Mouse (Mus musculus): ENCODE results near the gene Fezf2. TPM values are rescaled to one million over a fixed set of nuclear protein-coding genes. Genes with fewer than 3 reads are reported as not detected.

Fezf2 gene
- polyA plus RNA-seq, 1 experiment from 2014 or later = not detected

GRCm38 (mm10) chr14:12344061-12344745 lies 3.8 kb downstream of the Fezf2 start:
- ATAC-seq (ENCODE audit: low read depth) = no peak
- Histone ChIP-seq H3K4me1 (ENCODE audit: control insufficient read depth, insufficient read depth, low read length) (0 out of 2 replicates have a peak, but pooled peaks cover 10% of the 10 kb centered on the region), H3K9ac (replicated peaks; ENCODE audit: low read depth, low read length) (no peak overlapping the region), H3K9me3 (ENCODE audit: control insufficient read depth, low read length) (no peaks in the 10 kb centered on the region), H3K4me2 (ENCODE audit: low read depth, low read length) (no peak overlapping the region), H3K27me3 (ENCODE audit: control insufficient read depth, insufficient read depth, low read length) (peaks cover 86% of the 10 kb centered on the region), H3K36me3 (ENCODE audit: control insufficient read depth, insufficient read depth, low read length) (no peaks in the 10 kb centered on the region), H3K27ac (ENCODE audit: low read depth, low read length) (no peak overlapping the region), H3K4me3 (ENCODE audit: low read depth, low read length) (no peak overlapping the region)
- WGBS = 3% methylated on average over 24 of the region's 24 CpGs

GRCm38 (mm10) chr14:12343451-12343941 lies 4.5 kb downstream of the Fezf2 start:
- H3K4me2 ChIP-seq (ENCODE audit: low read depth, low read length) = no peak overlapping the region
- no peak for ATAC-seq (ENCODE audit: low read depth)
- no peak overlapping the region for H3K4me3 ChIP-seq (ENCODE audit: low read depth, low read length)
- 1% methylated on average over 20 of the region's 20 CpGs for WGBS
- peaks cover 81% of the 10 kb centered on the region for H3K27me3 ChIP-seq (ENCODE audit: control insufficient read depth, insufficient read depth, low read length)
- H3K36me3 ChIP-seq (ENCODE audit: control insufficient read depth, insufficient read depth, low read length) = no peaks in the 10 kb centered on the region
- H3K27ac ChIP-seq (ENCODE audit: low read depth, low read length) = no peak overlapping the region
- H3K9ac ChIP-seq (replicated peaks; ENCODE audit: low read depth, low read length) = no peak overlapping the region
- no peaks in the 10 kb centered on the region for H3K9me3 ChIP-seq (ENCODE audit: control insufficient read depth, low read length)
- 0 out of 2 replicates have a peak, but pooled peaks cover 10% of the 10 kb centered on the region for H3K4me1 ChIP-seq (ENCODE audit: control insufficient read depth, insufficient read depth, low read length)

GRCm38 (mm10) chr14:12342458-12343131 lies 5.4 kb downstream of the Fezf2 start:
- 0 out of 2 replicates have a peak, but pooled peaks cover 10% of the 10 kb centered on the region for H3K4me1 ChIP-seq (ENCODE audit: control insufficient read depth, insufficient read depth, low read length)
- H3K4me2 ChIP-seq (ENCODE audit: low read depth, low read length) = no peak overlapping the region
- no peak overlapping the region for H3K4me3 ChIP-seq (ENCODE audit: low read depth, low read length)
- H3K36me3 ChIP-seq (ENCODE audit: control insufficient read depth, insufficient read depth, low read length) = no peaks in the 10 kb centered on the region
- H3K27ac ChIP-seq (ENCODE audit: low read depth, low read length) = no peak overlapping the region
- no peaks in the 10 kb centered on the region for H3K9me3 ChIP-seq (ENCODE audit: control insufficient read depth, low read length)
- H3K9ac ChIP-seq (replicated peaks; ENCODE audit: low read depth, low read length) = no peak overlapping the region
- peaks cover 76% of the 10 kb centered on the region for H3K27me3 ChIP-seq (ENCODE audit: control insufficient read depth, insufficient read depth, low read length)
- ATAC-seq (ENCODE audit: low read depth) = no peak
- 3% methylated on average over 23 of the region's 23 CpGs for WGBS

GRCm38 (mm10) chr14:12341789-12342457 lies 6.1 kb downstream of the Fezf2 start:
- no peaks in the 10 kb centered on the region for H3K36me3 ChIP-seq (ENCODE audit: control insufficient read depth, insufficient read depth, low read length)
- H3K9ac ChIP-seq (replicated peaks; ENCODE audit: low read depth, low read length) = no peak overlapping the region
- H3K27ac ChIP-seq (ENCODE audit: low read depth, low read length) = no peak overlapping the region
- H3K4me1 ChIP-seq (ENCODE audit: control insufficient read depth, insufficient read depth, low read length) = 0 out of 2 replicates have a peak, but pooled peaks cover 10% of the 10 kb centered on the region
- H3K4me2 ChIP-seq (ENCODE audit: low read depth, low read length) = no peak overlapping the region
- no peak overlapping the region for H3K4me3 ChIP-seq (ENCODE audit: low read depth, low read length)
- no peak for ATAC-seq (ENCODE audit: low read depth)
- 4% methylated on average over 24 of the region's 24 CpGs for WGBS
- H3K27me3 ChIP-seq (ENCODE audit: control insufficient read depth, insufficient read depth, low read length) = peaks cover 76% of the 10 kb centered on the region
- no peaks in the 10 kb centered on the region for H3K9me3 ChIP-seq (ENCODE audit: control insufficient read depth, low read length)

GRCm38 (mm10) chr14:12341075-12341788 lies 6.8 kb downstream of the Fezf2 start:
- no peak overlapping the region for H3K4me2 ChIP-seq (ENCODE audit: low read depth, low read length)
- no peak for ATAC-seq (ENCODE audit: low read depth)

GRCm38 (mm10) chr14:12340238-12341074 lies 7.5 kb downstream of the Fezf2 start:
- WGBS = 1% methylated on average over 19 of the region's 19 CpGs
- H3K27me3 ChIP-seq (ENCODE audit: control insufficient read depth, insufficient read depth, low read length) = peaks cover 77% of the 10 kb centered on the region
- no peak overlapping the region for H3K4me3 ChIP-seq (ENCODE audit: low read depth, low read length)
- no peaks in the 10 kb centered on the region for H3K9me3 ChIP-seq (ENCODE audit: control insufficient read depth, low read length)
- H3K9ac ChIP-seq (replicated peaks; ENCODE audit: low read depth, low read length) = no peak overlapping the region
- no peak overlapping the region for H3K27ac ChIP-seq (ENCODE audit: low read depth, low read length)
- no peak overlapping the region for H3K4me2 ChIP-seq (ENCODE audit: low read depth, low read length)
- ATAC-seq (ENCODE audit: low read depth) = no peak
- 0 out of 2 replicates have a peak, but pooled peaks cover 4% of the 10 kb centered on the region for H3K4me1 ChIP-seq (ENCODE audit: control insufficient read depth, insufficient read depth, low read length)
- H3K36me3 ChIP-seq (ENCODE audit: control insufficient read depth, insufficient read depth, low read length) = no peaks in the 10 kb centered on the region

More at GRCm38 (mm10) chr14:12341075-12341788, 6.8 kb downstream of the Fezf2 start:
- Histone ChIP-seq H3K27me3 (ENCODE audit: control insufficient read depth, insufficient read depth, low read length) (peaks cover 77% of the 10 kb centered on the region), H3K9me3 (ENCODE audit: control insufficient read depth, low read length) (no peaks in the 10 kb centered on the region), H3K9ac (replicated peaks; ENCODE audit: low read depth, low read length) (no peak overlapping the region), H3K36me3 (ENCODE audit: control insufficient read depth, insufficient read depth, low read length) (no peaks in the 10 kb centered on the region), H3K27ac (ENCODE audit: low read depth, low read length) (no peak overlapping the region), H3K4me3 (ENCODE audit: low read depth, low read length) (no peak overlapping the region), H3K4me1 (ENCODE audit: control insufficient read depth, insufficient read depth, low read length) (0 out of 2 replicates have a peak, but pooled peaks cover 10% of the 10 kb centered on the region)
- WGBS = under 1% methylated on average over 42 of the region's 42 CpGs

- no peaks in the 10 kb centered on the region for H3K4me1 ChIP-seq (ENCODE audit: control insufficient read depth, insufficient read depth, low read length)
- no peaks in the 10 kb centered on the region for H3K36me3 ChIP-seq (ENCODE audit: control insufficient read depth, insufficient read depth, low read length)
- no peak overlapping the region for H3K4me3 ChIP-seq (ENCODE audit: low read depth, low read length)
- peaks cover 76% of the 10 kb centered on the region for H3K27me3 ChIP-seq (ENCODE audit: control insufficient read depth, insufficient read depth, low read length)
- no peak overlapping the region for H3K27ac ChIP-seq (ENCODE audit: low read depth, low read length)
- H3K4me2 ChIP-seq (ENCODE audit: low read depth, low read length) = no peak overlapping the region
- WGBS = 2% methylated on average over 10 of the region's 10 CpGs
- ATAC-seq (ENCODE audit: low read depth) = no peak
- H3K9me3 ChIP-seq (ENCODE audit: control insufficient read depth, low read length) = no peaks in the 10 kb centered on the region
- H3K9ac ChIP-seq (replicated peaks; ENCODE audit: low read depth, low read length) = no peak overlapping the region
These were observed 9.0 kb downstream of the Fezf2 start for GRCm38 (mm10) chr14:12338811-12339565.

Data from neural tube, embryonic 14.5 days (tissue).